Mouse (Mus musculus) liver, adult 2 months (tissue): ENCODE data around the gene Maff. TPM values are rescaled to one million over a fixed set of nuclear protein-coding genes. Genes with fewer than 3 reads are reported as not detected.

Experiments
- DNase-seq: peaks from one replicate; pipeline ENCODE4 v3.0.0-alpha.2; 2011; ENCODE audit warnings: low read depth, low spot score; ENCODE audit errors: extremely low read depth
- H3K27ac ChIP-seq: fragments of 200-500 bp; replicated peaks from 2 replicates; pipeline ENCODE4 v1.5.1; 2012; ENCODE audit warnings: low read depth, mild to moderate bottlenecking, control low read depth, inconsistent platforms, low read length; ENCODE audit not compliant: insufficient read depth
- H3K27me3 ChIP-seq: fragments of 200-500 bp; 2 replicates; pipeline ENCODE4 v1.6.1; 2012; ENCODE audit warnings: mild to moderate bottlenecking, moderate library complexity, low read length, inconsistent platforms; ENCODE audit not compliant: control insufficient read depth, insufficient read depth
- H3K36me3 ChIP-seq: fragments of 200-500 bp; 2 replicates; pipeline ENCODE4 v1.6.1; 2012; ENCODE audit warnings: low read length, inconsistent platforms; ENCODE audit not compliant: control insufficient read depth, insufficient read depth
- H3K4me1 ChIP-seq: fragments of 200-500 bp; 2 replicates; pipeline ENCODE4 v1.6.1; 2011; ENCODE audit warnings: low read length; ENCODE audit not compliant: control insufficient read depth, insufficient read depth
- H3K4me3 ChIP-seq: fragments of 200-500 bp; 2 replicates; pipeline ENCODE4 v1.5.1; 2011; ENCODE audit warnings: low read depth, mild to moderate bottlenecking, control low read depth, low read length, moderate library complexity; ENCODE audit not compliant: insufficient read depth
- H3K79me2 ChIP-seq: fragments of 200-500 bp; 2 replicates; pipeline ENCODE4 v1.6.1; 2012; ENCODE audit warnings: inconsistent platforms, mild to moderate bottlenecking, low read length, moderate library complexity; ENCODE audit not compliant: control insufficient read depth, insufficient read depth
- H3K9ac ChIP-seq: fragments of 200-500 bp; 2 replicates; pipeline ENCODE4 v1.6.1; 2012; ENCODE audit warnings: low read depth, mild to moderate bottlenecking, control low read depth, inconsistent platforms, low read length
- CTCF ChIP-seq: fragments of 200-500 bp; IDR thresholded peaks from 2 replicates; pipeline ENCODE4 v1.5.1; 2011; ENCODE audit warnings: low read depth, low read length, control low read depth
- POLR2A ChIP-seq: fragments of 200-500 bp; IDR thresholded peaks from 2 replicates; pipeline ENCODE4 v1.6.1; 2011; ENCODE audit warnings: low read length, control low read depth; ENCODE audit not compliant: insufficient read depth; ENCODE audit errors: extremely low read depth
- WGBS: fragments of 180-500 bp; shearing (Covaris S2); methylation state at CpG from one replicate; pipeline ENCODE4 v1.1.7; 2018; 5-methylcytosine and 5-hydroxymethylcytosine counted together
- polyA plus RNA-seq: library from polyadenylated mRNA; depleted of rRNA; stranded (reverse); fragments of >200 nt; gene quantifications from 2 replicates; pipeline ENCODE4 v1.2.3, GENCODE M21; 2012; rRNA removed
- total RNA-seq: library from RNA; depleted of rRNA; stranded (reverse); fragments of >200 nt; gene quantifications from 2 replicates; pipeline ENCODE4 v1.2.3, GENCODE M21; 2014; rRNA removed

The Maff gene
- total RNA-seq (8.5 and 10.8 TPM in 2 replicates), polyA plus RNA-seq (0.75 and 0.89 TPM in 2 replicates)

GRCm38 (mm10) chr15:79346051-79346793, at the start of gene Maff:
Gene Maff, plus strand, starts transcription at chr15:79346621.
- no peak for TF ChIP-seq CTCF
- TF ChIP-seq POLR2A: no peak
- Histone ChIP-seq H3K36me3 (no peaks in the 10 kb centered on the region), H3K4me3 (peak within 1 kb of the TSS; percentile 68), H3K79me2 (peaks cover 10% of the 10 kb centered on the region), H3K27me3 (no peaks in the 10 kb centered on the region), H3K27ac (peak within 1 kb of the TSS; percentile 56), H3K4me1 (peaks cover 18% of the 10 kb centered on the region), H3K9ac (peak within 1 kb of the TSS; percentile 88)
- DNase-seq: peak; percentile 65
- WGBS: 36% methylated on average over 8 of the region's 8 CpGs

GRCm38 (mm10) chr15:79298553-79298952, 47.9 kb upstream of the Maff start:
- H3K79me2 ChIP-seq: no peaks in the 10 kb centered on the region
- TF ChIP-seq POLR2A: no peak
- TF ChIP-seq CTCF: no peak
- H3K4me1 ChIP-seq: no peaks in the 10 kb centered on the region
- 98% methylated on average over 6 of the region's 6 CpGs for WGBS
- no peak for DNase-seq
- H3K36me3 ChIP-seq: no peaks in the 10 kb centered on the region; the same call in 1 of the 2 replicates
- H3K27ac ChIP-seq: no peak overlapping the region
- no peak overlapping the region for H3K4me3 ChIP-seq
- no peak overlapping the region for H3K9ac ChIP-seq
- no peaks in the 10 kb centered on the region for H3K27me3 ChIP-seq

- Histone ChIP-seq H3K4me1 (no peaks in the 10 kb centered on the region), H3K79me2 (no peaks in the 10 kb centered on the region), H3K4me3 (no peak overlapping the region), H3K27ac (no peak overlapping the region), H3K9ac (no peak overlapping the region), H3K36me3 (no peaks in the 10 kb centered on the region; the same call in 1 of the 2 replicates), H3K27me3 (no peaks in the 10 kb centered on the region)
- TF ChIP-seq CTCF (no peak), POLR2A (no peak)
- no peak for DNase-seq
- WGBS: 96% methylated on average over 2 of the region's 2 CpGs
Measured at GRCm38 (mm10) chr15:79299563-79300155, 46.8 kb upstream of the Maff start.

- no peak overlapping the region for H3K4me3 ChIP-seq
- 91% methylated on average over 8 of the region's 8 CpGs for WGBS
- TF ChIP-seq CTCF (no peak), POLR2A (no peak)
- no peaks in the 10 kb centered on the region for H3K4me1 ChIP-seq
- no peaks in the 10 kb centered on the region for H3K27me3 ChIP-seq
- H3K27ac ChIP-seq: no peak overlapping the region
- no peaks in the 10 kb centered on the region; the same call in 1 of the 2 replicates for H3K36me3 ChIP-seq
- no peak for DNase-seq
- H3K9ac ChIP-seq: no peak overlapping the region
- no peaks in the 10 kb centered on the region for H3K79me2 ChIP-seq
Measured at GRCm38 (mm10) chr15:79303725-79304124, 42.7 kb upstream of the Maff start.

- no peaks in the 10 kb centered on the region for H3K27me3 ChIP-seq
- H3K36me3 ChIP-seq: no peaks in the 10 kb centered on the region; the same call in 1 of the 2 replicates
- DNase-seq: no peak
- no peak overlapping the region for H3K4me3 ChIP-seq
- TF ChIP-seq POLR2A (no peak), CTCF (no peak)
- no peaks in the 10 kb centered on the region for H3K79me2 ChIP-seq
- WGBS: 68% methylated on average over 4 of the region's 5 CpGs
- no peak overlapping the region for H3K9ac ChIP-seq
- H3K27ac ChIP-seq: no peak overlapping the region
- no peaks in the 10 kb centered on the region for H3K4me1 ChIP-seq
Measured at GRCm38 (mm10) chr15:79304832-79305231, 41.6 kb upstream of the Maff start.

GRCm38 (mm10) chr15:79306043-79306637, 40.3 kb upstream of the Maff start:
- no peak for TF ChIP-seq POLR2A
- Histone ChIP-seq H3K9ac (no peak overlapping the region), H3K36me3 (peaks cover 7% of the 10 kb centered on the region; the same call in 1 of the 2 replicates), H3K4me1 (no peaks in the 10 kb centered on the region), H3K4me3 (no peak overlapping the region), H3K79me2 (no peaks in the 10 kb centered on the region), H3K27me3 (no peaks in the 10 kb centered on the region), H3K27ac (no peak overlapping the region)
- DNase-seq: no peak
- 90% methylated on average over 23 of the region's 23 CpGs for WGBS
